Mouse (Mus musculus) olfactory bulb, adult 2 months (tissue): ENCODE data around the gene Ppp1r13b.

Experiments used
- CTCF ChIP-seq: fragments of 200-500 bp; IDR thresholded peaks from 2 replicates; pipeline ENCODE4 v1.5.1; 2012; ENCODE audit warnings: low read depth, mild to moderate bottlenecking, low read length, moderate library complexity; ENCODE audit not compliant: insufficient read depth
- POLR2A ChIP-seq: fragments of 200-500 bp; IDR thresholded peaks from 2 replicates; pipeline ENCODE4 v1.6.1; 2012; ENCODE audit warnings: mild to moderate bottlenecking, low read depth, low read length, moderate library complexity; ENCODE audit not compliant: insufficient read depth

GRCm38 (mm10) chr12:111843470-111843869, 64.4 kb downstream of the Ppp1r13b start:
- no peak for TF ChIP-seq CTCF
- no peak for TF ChIP-seq POLR2A
